Mouse (Mus musculus): ENCODE data around the gene Pank1.
A peak's percentile ranks its signal among the peaks of the same experiment; 100 is the strongest.

The Pank1 gene

DNA sequence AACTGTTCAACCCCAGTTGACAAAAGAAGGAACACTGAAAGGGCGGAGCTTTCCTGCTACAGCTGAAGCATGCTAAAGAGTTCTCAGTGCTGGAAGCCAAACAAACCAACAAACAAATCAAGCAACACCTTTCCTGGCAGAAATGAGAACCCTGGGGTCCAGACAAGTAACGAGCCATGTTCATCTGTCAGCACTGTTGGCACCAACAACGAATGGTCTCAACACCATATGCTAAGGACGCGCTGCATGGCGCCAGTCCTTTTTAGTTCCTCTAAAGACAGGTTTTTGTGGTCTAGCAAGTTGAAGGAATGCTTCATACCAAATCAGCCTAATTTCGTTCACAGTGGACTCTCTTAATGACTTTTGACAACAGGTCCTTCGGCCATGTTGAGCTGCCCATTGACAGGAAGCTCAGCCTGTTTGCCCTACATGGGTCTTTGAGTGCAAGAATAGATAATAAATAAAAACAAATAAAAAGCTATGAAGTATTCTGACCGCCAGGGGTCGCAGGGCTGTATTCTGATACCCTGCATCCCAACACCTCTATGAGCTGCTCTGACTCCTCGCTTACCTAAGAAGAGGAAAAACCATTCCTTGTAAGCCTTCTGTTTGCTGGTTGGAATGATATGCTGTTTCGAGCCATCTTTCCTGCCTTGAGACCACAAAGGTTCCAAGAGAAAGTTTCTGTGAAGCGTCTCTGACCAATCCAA is 53.2 kb downstream of the Pank1 start:
- peak; percentile 15 for DNase-seq (ENCODE audit: low read depth, low spot score)

DNA sequence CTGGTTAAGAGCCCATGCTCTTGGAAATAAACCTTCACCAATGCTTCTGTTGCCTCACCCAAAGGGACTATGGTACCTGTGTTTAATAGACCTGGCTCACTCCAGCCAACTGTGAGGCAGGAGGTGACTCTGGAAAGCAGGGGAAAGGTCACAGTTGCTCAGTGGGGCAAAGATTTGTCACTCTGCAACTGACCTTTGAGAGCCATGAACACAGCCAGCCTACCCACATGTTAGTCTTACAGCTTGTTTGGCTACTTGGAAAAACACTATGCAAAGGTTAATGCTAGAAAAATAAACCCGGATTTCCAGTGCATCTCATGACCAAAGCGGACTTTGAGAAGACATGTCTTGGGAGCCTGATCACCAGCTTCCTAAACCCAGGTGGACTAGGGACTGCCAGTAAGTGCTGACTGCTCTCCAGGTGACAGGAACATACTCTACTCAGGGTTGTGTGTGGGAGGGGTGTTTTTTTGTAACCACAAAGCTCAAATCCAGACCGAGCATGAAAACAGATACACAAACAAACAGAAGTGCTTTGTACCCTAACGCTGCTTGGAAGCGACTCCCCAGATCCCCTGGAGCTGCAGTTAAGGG is 59.6 kb downstream of the Pank1 start:
- no peak for DNase-seq (ENCODE audit: low read depth, low spot score)

DNA sequence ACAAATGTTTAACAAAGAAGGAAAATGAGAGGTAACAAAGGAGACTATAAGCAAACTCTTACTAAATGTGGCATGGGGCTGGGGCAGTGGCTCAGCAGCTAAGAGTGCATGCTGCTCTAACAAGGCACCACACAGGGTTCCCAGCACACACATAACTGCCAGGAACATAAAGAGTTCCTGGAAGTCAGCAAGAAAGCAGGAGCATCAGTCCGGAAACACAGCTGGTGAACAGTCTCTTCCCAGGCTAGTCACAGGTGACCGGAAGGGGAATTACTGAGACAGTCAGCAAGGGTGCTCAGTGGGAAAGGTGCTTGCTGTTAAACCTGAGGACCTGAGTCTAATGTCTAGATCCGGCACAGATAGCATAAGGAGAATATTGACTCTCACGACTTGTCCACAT is 63.9 kb downstream of the Pank1 start:
- no peak for DNase-seq (ENCODE audit: low read depth, low spot score)

DNA sequence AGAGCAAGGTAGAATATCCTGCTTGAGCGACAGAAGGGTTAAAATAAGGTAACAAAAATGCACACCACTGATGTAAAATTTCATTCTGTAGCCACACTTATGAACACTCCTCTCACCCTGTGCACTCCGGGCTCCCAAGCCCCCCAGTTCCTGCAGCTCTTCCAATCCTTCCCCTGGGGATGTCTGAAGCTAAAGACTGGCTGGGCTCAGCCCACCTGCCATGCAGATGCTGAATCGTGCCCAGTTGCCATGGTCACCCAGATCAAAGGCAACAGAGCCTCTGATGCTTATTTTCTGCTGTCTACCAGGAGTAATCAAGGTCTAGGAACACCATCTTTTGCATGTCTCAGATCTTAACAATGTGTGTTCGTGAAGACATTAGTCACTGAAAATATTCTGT is 64.6 kb downstream of the Pank1 start:
- no peak for DNase-seq (ENCODE audit: low read depth, low spot score)

DNA sequence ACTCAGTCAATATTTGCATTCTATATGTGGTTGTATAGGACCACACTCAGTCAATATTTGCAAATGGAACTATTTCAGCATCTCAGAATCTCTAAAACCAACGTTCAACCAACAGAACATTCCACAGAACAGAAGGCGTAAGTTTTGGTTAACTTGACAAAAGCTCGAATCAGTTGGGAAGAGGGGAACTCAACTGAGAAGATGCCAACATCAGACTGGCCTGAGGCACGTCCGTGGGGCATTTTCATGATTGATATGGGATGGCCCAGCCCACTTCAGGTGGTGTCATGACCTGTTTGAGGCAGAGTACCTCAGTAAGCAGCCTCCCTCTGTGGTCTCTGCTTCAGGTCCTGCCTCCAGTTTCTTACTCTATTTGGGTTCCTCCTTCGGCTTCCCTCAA is 65.3 kb downstream of the Pank1 start:
- DNase-seq (ENCODE audit: low read depth, low spot score): no peak

DNA sequence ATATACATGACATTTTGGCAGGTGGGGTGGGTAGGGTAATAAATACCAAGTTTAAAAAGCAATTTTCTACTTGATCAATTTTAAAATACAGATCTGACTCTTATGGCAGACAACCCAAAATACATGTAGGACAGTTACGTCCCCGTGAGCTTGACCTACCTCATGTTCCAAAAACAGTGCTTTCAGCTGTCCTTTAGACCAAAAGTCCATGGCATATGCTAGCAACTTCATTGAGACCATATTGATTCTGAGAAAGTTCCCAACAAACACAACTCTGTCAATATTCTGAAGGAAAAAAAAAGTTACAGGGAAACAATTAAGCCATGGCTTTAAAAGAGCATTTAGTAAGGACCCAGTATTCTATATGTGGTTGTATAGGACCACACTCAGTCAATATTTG is 65.7 kb downstream of the Pank1 start:
- DNase-seq (ENCODE audit: low read depth, low spot score): no peak

DNA sequence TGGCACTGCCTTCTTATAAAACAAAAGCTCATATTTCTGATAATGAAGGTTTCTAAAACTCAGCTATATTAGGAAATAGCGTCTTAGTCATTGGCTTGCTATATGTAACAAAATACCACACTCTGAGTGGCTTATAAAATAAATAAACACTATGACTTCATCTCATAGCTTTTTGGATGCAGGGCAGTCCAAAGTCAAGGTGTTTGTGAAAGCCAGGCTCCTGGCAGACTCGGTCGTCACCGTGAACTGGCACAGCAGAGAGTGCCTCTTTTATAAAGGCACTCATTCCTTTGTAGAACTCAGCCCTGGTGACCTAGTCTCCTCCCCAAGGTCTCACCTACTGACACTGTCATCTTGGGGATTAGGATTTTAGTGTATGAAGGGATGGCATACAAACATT is 66.5 kb downstream of the Pank1 start:
- no peak for DNase-seq (ENCODE audit: low read depth, low spot score)

DNA sequence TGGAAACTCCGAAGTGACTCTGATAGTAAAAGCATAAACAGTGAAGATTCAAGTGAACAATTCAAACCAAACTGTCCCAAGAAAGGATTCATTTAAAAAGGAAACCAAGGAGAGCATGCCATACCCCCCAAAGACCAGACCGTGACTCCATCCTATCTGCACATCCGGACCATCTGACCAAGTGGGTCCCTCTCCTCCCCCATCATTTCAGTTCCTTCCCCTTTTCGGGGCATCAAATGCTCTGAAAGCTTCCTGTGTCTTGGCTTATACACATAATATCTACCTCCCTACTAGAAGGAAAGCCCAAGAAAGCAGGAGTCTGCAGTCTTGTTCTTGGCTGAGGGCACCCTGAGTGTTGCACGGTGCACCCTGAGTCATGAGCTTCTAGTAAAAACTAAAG is 72.1 kb downstream of the Pank1 start:
- no peak for DNase-seq (ENCODE audit: low read depth, low spot score)

DNA sequence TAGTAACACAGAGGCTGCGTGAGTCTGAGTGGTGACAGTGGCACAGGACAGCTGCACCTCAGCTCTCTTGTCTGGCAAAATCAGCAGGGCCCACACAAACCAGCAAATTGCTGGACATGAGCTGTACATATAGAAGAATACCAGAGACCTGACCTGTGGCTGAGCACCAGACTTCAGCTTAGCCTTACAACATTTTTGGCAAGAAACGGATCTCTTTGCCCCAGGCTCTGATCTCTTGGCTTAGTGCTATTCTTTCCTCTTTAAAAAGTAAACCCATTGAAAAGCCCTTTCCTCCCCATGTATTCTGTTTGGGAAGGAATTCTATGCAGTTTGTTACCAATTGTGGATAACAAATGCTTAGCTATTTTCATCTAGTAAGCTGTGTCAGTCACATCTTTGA is 74.2 kb downstream of the Pank1 start:
- DNase-seq (ENCODE audit: low read depth, low spot score): no peak

DNA sequence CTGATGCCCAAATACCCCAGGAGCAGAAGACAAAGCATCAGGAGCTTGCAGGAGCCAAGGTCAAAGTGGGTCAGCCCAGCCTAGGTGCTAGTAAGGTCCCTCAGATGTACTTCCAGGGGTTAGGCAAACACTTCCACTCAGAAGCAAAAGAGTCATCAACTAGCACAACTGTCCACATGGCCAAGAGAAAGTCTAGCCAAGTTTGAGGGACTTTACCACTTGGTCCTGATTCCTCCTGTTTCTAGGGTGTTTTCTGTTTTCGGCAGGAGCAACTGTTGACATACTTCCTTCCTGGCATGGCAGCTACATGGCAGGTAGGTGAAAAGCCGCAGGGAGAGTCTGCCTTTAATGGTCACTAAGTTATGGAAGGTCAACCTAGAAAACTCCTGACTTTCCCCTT is 74.7 kb downstream of the Pank1 start:
- DNase-seq (ENCODE audit: low read depth, low spot score): no peak

DNA sequence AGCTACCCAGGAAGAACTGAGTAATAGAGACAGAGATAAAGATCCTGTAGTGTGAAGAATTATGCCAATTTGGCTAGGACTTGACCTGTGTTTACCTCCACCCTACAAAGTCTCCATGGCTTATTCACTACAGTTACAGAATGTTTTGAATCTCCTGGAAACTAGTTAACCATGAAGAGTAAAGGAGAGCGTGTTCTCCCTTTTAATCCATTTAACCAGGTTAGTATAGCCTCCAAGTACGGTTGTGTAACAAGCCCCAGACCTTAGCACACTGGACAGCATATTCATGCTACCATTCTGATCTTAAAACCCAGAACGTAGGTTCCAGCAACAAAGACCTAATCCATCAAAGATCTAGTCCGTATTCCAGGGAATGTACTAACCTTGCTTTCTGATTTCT is 75.9 kb downstream of the Pank1 start:
- DNase-seq (ENCODE audit: low read depth, low spot score): no peak

DNA sequence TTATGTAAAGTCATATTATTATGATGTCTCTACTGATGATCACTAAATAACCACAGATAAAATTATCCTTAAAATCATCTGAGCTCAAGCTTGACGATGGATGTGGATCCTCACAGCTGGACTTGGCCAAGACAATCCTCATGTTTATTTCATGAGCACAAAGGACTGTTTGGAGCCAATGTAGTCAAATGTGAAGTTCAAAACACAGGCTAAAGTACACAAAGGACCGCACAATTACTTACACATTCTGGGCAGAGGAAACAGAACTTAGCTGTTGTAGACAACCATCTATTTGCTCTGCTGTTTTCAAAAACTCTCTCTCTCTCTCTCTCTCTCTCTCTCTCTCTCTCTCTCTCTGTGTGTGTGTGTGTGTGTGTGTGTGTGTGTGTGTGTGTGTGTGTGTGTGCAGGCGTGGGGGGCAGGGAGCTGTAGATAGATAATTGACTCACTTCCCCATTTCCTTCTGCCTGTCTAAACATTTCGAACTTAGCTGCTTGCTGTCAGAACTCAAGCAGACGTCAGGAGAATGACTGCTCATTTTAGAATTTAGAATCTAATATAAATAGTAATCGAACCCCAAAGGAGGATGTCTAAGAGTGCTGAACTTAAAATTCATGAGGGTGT is 79.5 kb downstream of the Pank1 start:
- no peak for DNase-seq (ENCODE audit: low read depth, low spot score)

DNA sequence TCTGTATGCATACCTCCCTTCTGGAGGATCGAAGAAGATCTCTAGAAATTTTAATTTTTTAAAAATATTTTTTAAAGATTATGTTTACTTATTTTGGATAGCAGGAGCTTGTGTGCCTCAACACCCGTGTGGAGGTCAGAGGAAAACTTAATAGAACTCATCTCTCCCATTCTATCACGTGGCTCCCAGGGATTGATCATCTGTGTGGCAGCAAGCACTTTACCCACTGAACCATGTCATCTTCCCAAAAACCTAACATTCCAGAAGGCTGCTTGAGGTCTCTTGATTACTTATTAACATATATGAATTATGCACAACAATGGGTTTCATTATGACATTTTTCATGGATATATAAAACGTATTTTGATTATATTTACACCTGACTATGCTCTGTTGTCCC is 82.9 kb downstream of the Pank1 start:
- no peak for DNase-seq (ENCODE audit: low read depth, low spot score)

DNA sequence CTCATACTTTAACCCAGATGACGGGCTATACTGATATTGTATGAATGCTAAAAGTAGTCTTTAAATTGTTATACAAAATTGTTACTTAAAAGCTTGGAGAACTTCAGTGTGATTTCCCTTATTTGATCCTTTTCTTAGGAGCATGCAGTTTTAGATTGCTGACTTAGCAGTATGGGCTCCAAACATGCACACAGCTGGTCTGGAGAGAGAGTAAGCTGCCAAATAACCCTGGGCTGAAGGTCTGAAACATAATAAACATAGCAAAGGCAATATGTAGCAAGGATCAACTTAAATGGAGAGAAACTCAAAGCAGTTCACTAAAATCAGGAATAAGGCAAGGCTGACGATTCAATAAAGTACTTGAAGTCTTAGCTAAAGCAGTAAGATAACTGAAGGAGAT is 96.8 kb downstream of the Pank1 start:
- no peak for DNase-seq (ENCODE audit: low read depth, low spot score)

DNA sequence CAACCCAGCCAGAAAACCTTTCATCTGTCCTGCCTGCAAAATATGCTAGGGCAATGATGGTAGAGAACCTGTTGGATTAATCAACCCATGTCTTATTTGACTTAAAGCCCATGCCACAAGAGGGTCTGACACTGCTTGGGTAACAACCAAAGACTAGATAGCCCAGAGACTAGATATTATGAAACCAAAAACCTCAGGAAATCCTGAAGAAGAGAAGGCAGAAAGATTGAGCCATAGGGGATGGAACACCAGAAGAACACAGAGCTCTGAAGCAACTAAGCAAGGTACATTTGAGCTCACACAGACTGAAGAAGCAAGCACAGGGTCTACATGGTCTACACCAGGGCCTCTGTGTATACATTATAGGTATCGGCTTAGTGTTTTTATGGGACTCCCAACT is 100.3 kb downstream of the Pank1 start:
- DNase-seq (ENCODE audit: low read depth, low spot score): no peak

DNA sequence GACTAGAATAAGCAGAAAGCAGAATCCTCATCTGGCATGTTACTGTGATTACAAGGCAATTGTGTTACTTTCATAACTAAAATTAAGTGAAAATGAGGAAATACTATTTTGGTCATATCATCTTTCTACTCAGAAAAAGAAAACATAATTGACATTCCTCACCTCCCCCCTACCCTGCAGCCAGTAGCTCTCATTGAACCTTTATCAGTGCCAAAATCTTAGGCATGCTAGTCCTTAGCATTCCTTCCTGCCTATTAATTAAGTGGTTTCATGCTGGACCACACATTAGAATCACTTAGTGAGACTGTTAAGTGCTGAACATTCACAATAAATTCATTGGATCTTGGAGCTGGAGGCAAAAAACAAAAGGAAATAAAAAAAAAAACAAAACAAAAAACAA is 101.2 kb downstream of the Pank1 start:
- no peak for DNase-seq (ENCODE audit: low read depth, low spot score)

DNA sequence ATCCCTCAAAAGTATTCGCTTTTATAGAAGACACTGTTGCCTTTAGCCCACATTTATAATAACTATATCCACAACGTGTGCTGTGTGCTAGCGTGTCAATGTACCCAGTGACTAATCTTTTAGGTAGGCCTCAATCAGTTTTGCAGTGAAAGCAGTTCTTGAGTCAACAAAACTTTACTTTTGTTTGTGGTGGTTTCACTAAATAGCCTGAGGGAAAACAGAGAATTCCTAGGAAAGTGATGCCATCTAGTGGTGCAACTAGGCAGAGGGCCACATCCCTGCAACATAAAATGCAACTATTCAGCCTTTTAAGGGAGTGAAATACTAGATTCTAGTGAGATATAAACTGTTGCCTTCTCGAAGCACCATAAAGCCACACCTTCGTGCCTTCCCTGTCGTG is 106.5 kb downstream of the Pank1 start:
- DNase-seq (ENCODE audit: low read depth, low spot score): no peak

DNA sequence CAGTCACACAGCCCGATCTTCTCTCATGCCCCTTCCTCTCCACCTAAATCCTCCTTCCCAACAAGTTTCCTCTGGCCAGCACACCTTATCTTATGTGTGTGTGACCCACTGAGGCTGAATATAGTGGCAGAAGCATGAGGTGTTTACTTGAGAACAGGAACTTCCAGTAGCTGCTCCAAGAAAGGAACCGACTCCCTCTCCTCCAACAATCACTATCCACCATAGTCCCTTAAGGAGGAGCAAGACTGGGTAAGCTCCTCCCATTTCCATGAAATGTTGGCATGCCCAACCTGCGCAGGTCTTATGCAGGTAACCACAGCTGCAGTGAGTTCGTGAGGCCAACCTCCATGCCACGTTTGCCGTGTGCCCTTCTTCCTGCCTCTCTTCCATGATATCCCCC is 108.5 kb downstream of the Pank1 start:
- DNase-seq (ENCODE audit: low read depth, low spot score): no peak

DNA sequence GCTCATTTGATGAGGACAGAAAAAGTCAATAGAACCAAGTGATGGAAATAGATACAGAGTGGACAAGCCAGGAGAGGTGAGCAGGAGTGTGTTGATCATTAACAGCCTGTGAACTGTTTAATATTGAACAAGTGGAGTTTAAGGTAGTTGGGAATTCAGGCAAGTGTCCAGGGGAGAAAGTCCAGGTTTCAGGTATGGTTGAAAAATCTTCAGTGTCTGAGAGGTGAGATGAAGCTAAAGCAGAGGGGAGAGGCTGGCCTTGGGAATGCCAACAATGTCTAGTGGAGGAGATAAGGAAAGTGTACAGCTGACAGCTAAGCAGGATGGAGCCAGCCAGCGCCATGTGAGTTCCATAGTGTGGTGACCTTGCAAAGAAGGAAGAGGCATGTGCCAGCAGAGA is 120.5 kb downstream of the Pank1 start:
- DNase-seq (ENCODE audit: low read depth, low spot score): no peak

Measured in c-Kit-negative CD71-positive TER-119-positive erythroid progenitor cells, embryonic 14.5 days (primary cell).